Mouse (Mus musculus) hindbrain, postnatal 0 days (tissue): Measurements from ENCODE around the gene Ltbp2. TPM values are rescaled to one million over a fixed set of nuclear protein-coding genes. Genes with fewer than 3 reads are reported as not detected.

Experiments
- ATAC-seq: fragments of 200-750 bp; cut with Nextera tagmentation; 2 replicates; pipeline ENCODE4 v1.8.0; 2017; ENCODE audit warnings: mild to moderate bottlenecking, moderate TSS enrichment, moderate library complexity
- DNase-seq: peaks from one replicate; pipeline ENCODE4 v3.0.0-alpha.2; 2015; ENCODE audit warnings: low spot score
- H3K27ac ChIP-seq: fragments of 300-500 bp; sonication (generic); 2 replicates; pipeline ENCODE4 v1.5.1; 2014; ENCODE audit warnings: mild to moderate bottlenecking
- H3K27me3 ChIP-seq: fragments of 300-500 bp; sonication (generic); 2 replicates; pipeline ENCODE4 v1.6.1; 2014; ENCODE audit warnings: low read length, mixed read lengths; ENCODE audit not compliant: insufficient read depth
- H3K36me3 ChIP-seq: fragments of 300-500 bp; sonication (generic); 2 replicates; pipeline ENCODE4 v1.6.1; 2014; ENCODE audit warnings: low read length, mixed read lengths; ENCODE audit not compliant: insufficient read depth
- H3K4me1 ChIP-seq: fragments of 300-500 bp; sonication (generic); 2 replicates; pipeline ENCODE4 v1.6.1; 2014; ENCODE audit warnings: antibody characterized with exemption, low read length, mixed read lengths; ENCODE audit not compliant: insufficient read depth
- H3K4me2 ChIP-seq: fragments of 300-500 bp; sonication (generic); 2 replicates; pipeline ENCODE4 v1.6.1; 2014; ENCODE audit warnings: low read depth, mild to moderate bottlenecking, low read length, moderate library complexity, mixed read lengths
- H3K4me3 ChIP-seq: fragments of 300-500 bp; sonication (generic); 2 replicates; pipeline ENCODE4 v1.5.1; 2014; ENCODE audit warnings: low read length
- H3K9ac ChIP-seq: fragments of 300-500 bp; sonication (generic); replicated peaks from 2 replicates; pipeline ENCODE4 v1.6.1; 2014; ENCODE audit warnings: mild to moderate bottlenecking, low read length, moderate library complexity, mixed read lengths
- H3K9me3 ChIP-seq: fragments of 300-500 bp; sonication (generic); 2 replicates; pipeline ENCODE4 v1.6.1; 2016; ENCODE audit warnings: low read length, mixed read lengths
- CTCF ChIP-seq: IDR thresholded peaks from 2 replicates; pipeline ENCODE4 v1.5.1; 2016; ENCODE audit warnings: antibody characterized with exemption, control low read depth, low read depth
- WGBS: fragments of 180-500 bp; shearing (Covaris S2); extraction: QIAGEN DNeasy Blood & Tissue Kit; methylation state at CpG from one replicate; pipeline ENCODE4 v1.1.7; 2014; 5-methylcytosine and 5-hydroxymethylcytosine counted together
- polyA plus RNA-seq: library from polyadenylated mRNA; unstranded; fragments of >200 nt; fragmentation: Nextera tagmentation; extraction: Ambion mirVana; gene quantifications from 2 replicates; pipeline ENCODE4 v1.2.1, GENCODE M21; 2015
- total RNA-seq: library from RNA; depleted of rRNA; stranded (reverse); fragments of >200 nt; gene quantifications from 2 replicates; pipeline ENCODE4 v1.2.3, GENCODE M21; 2014

Ltbp2 gene
- total and polyA plus RNA-seq, 2 experiments from 2014 or later, result 0.21 to 2.9 TPM

DNA sequence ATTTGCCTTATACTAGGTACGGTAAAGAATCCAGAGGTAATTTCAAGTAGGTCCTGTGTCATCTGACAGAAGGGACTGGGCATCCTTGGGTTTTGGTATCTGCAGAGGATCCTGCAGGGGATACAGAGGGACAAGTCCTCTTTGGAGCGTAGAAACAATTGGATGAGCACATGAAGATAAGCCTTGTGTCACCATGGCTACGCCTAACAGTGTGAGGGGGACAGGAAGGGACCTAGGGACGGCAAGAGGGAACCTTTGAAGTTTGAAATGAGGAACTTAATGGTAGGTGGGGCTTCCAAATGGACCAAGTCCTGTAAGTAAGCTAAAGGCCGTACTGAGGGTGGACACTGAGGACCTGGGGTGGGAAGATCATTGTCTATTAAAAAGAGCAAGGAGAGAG lies 21.0 kb upstream of the Ltbp2 start:
- Histone ChIP-seq H3K4me3 (no peak overlapping the region), H3K36me3 (no peaks in the 10 kb centered on the region), H3K4me2 (no peak overlapping the region), H3K27ac (no peak overlapping the region), H3K4me1 (no peaks in the 10 kb centered on the region), H3K9me3 (no peaks in the 10 kb centered on the region), H3K9ac (no peak overlapping the region), H3K27me3 (no peaks in the 10 kb centered on the region)
- DNase-seq, result no peak
- 78% methylated on average over 5 of the region's 5 CpGs for WGBS
- TF ChIP-seq CTCF, result no peak
- no peak for ATAC-seq

DNA sequence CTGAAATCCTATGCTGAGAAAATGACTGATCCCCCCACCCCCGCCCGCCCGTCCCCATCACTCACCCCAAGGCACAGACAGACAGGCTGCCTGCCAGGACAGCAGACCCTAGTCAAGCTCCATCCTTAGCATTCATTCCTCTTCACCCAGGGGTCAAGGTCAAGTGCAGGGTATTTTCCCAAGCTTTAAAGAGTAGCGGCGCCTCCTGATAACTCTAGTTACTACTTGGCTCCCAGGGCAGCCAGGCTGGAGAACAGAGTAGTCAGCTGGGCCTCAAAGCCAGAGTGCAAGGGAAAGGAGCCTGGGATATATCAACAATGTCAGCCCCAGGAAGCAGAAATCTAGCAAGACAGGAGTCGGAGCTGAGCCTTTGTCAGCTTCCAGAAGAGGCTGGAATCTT lies 19.9 kb upstream of the Ltbp2 start:
- DNase-seq (no peak), ATAC-seq (no peak)
- no peak for TF ChIP-seq CTCF
- H3K27me3 ChIP-seq, result no peaks in the 10 kb centered on the region
- H3K36me3 ChIP-seq, result no peaks in the 10 kb centered on the region
- H3K4me3 ChIP-seq, result no peak overlapping the region
- no peaks in the 10 kb centered on the region for H3K4me1 ChIP-seq
- no peak overlapping the region for H3K4me2 ChIP-seq
- WGBS, result 81% methylated on average over 6 of the region's 6 CpGs
- H3K27ac ChIP-seq, result no peak overlapping the region
- H3K9me3 ChIP-seq, result no peaks in the 10 kb centered on the region
- H3K9ac ChIP-seq, result no peak overlapping the region

DNA sequence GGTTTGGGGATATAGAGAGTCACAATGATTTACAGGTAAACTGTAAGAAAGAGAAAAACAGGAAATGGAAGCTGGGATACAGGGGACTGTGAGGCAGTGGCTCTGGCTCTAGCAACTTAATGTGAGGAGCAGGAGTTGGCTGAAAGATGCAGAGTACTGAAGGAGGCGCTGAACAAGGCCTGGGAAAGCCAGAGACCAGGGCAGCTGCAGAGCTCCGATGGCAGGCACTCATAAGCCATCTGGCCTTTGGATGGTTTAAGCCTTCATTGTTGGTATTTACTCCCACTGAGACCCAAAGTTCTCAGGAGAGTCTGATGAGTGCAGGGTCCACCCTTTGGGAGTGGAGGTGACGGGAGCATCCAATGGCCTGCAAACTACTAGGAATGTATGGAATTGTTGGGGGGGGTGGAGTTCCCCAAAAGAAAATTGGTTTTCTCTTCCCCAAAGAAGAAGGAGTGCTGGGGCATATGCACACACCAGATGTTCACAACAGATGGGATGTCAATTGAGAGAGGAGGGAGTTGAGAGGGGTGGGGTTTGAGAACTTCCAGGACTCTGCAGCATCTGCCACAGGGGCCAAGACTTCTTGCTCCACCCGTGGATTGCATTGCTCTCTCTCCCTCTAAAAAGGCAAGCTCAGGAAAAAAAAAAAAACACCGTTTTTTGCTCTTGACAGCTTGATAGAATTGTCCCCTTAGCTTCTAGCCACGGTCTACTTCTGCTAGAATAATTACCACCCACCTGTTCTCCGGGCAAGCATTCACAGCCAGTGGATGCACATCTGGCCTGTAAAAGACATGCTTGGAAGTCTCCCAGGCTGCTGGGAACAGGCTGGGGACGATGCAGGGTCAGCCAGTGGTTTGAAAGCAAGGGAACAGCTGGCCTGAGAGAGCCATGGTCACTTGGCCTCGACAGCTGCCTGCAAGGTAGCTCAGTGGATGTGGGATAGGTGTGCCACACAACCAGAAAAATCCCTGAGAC lies 17.6 kb upstream of the Ltbp2 start:
- Histone ChIP-seq H3K9me3 (no peaks in the 10 kb centered on the region), H3K27ac (no peak overlapping the region), H3K4me3 (no peak overlapping the region), H3K4me1 (no peaks in the 10 kb centered on the region), H3K27me3 (no peaks in the 10 kb centered on the region), H3K36me3 (no peaks in the 10 kb centered on the region), H3K9ac (no peak overlapping the region), H3K4me2 (no peak overlapping the region)
- no peak for TF ChIP-seq CTCF
- DNase-seq, result no peak
- ATAC-seq, result no peak
- 53% methylated on average over 9 of the region's 9 CpGs for WGBS

GRCm38 (mm10) chr12:84890289-84890688 lies 14.0 kb upstream of the Ltbp2 start:
- H3K27ac ChIP-seq, result no peak overlapping the region
- H3K9ac ChIP-seq, result no peak overlapping the region
- H3K9me3 ChIP-seq, result no peaks in the 10 kb centered on the region
- 63% methylated on average over 15 of the region's 15 CpGs for WGBS
- no peak for ATAC-seq
- DNase-seq, result no peak
- no peaks in the 10 kb centered on the region for H3K36me3 ChIP-seq
- H3K4me2 ChIP-seq, result no peak overlapping the region
- TF ChIP-seq CTCF, result no peak
- no peaks in the 10 kb centered on the region for H3K27me3 ChIP-seq
- H3K4me3 ChIP-seq, result no peak overlapping the region
- H3K4me1 ChIP-seq, result no peaks in the 10 kb centered on the region

- DNase-seq, result no peak
- no peak for TF ChIP-seq CTCF
- H3K9me3 ChIP-seq, result no peaks in the 10 kb centered on the region
- H3K4me1 ChIP-seq, result no peaks in the 10 kb centered on the region
- H3K27ac ChIP-seq, result no peak overlapping the region
- H3K27me3 ChIP-seq, result no peaks in the 10 kb centered on the region
- H3K4me2 ChIP-seq, result no peak overlapping the region
- H3K9ac ChIP-seq, result no peak overlapping the region
- H3K4me3 ChIP-seq, result no peak overlapping the region
- H3K36me3 ChIP-seq, result no peaks in the 10 kb centered on the region
- no peak for ATAC-seq
- 59% methylated on average over 11 of the region's 11 CpGs for WGBS
These were observed 9.0 kb upstream of the Ltbp2 start for GRCm38 (mm10) chr12:84885107-84885876.

GRCm38 (mm10) chr12:84884423-84885076 lies 8.2 kb upstream of the Ltbp2 start:
- DNase-seq (no peak), ATAC-seq (no peak)
- Histone ChIP-seq H3K4me3 (no peak overlapping the region), H3K9me3 (no peaks in the 10 kb centered on the region), H3K9ac (no peak overlapping the region), H3K27ac (no peak overlapping the region), H3K36me3 (no peaks in the 10 kb centered on the region), H3K4me1 (no peaks in the 10 kb centered on the region), H3K4me2 (no peak overlapping the region), H3K27me3 (no peaks in the 10 kb centered on the region)
- no peak for TF ChIP-seq CTCF
- 74% methylated on average over 7 of the region's 7 CpGs for WGBS
